Mouse (Mus musculus): ENCODE measurements around the gene Gak. TPM values are rescaled to one million over a fixed set of nuclear protein-coding genes. Genes with fewer than 3 reads are reported as not detected.

Gak gene
- polyA plus RNA-seq, 1 experiment from 2014 or later, result 29.4 TPM

- Histone ChIP-seq H3K4me1 (ENCODE audit: control insufficient read depth, insufficient read depth, low read length) (no peaks in the 10 kb centered on the region), H3K4me3 (ENCODE audit: low read depth, low read length) (no peak overlapping the region), H3K9ac (ENCODE audit: low read depth, low read length) (no peak overlapping the region), H3K27ac (ENCODE audit: low read depth, low read length) (no peak overlapping the region), H3K4me2 (no peak overlapping the region), H3K9me3 (replicated peaks; ENCODE audit: control insufficient read depth, low read length) (no peaks in the 10 kb centered on the region), H3K36me3 (ENCODE audit: control insufficient read depth, insufficient read depth, low read length) (no peaks in the 10 kb centered on the region), H3K27me3 (ENCODE audit: control insufficient read depth, insufficient read depth, low read length) (no peaks in the 10 kb centered on the region)
- WGBS (ENCODE audit: insufficient replicate concordance), result 75% methylated on average over 3 of the region's 3 CpGs
- no peak for ATAC-seq (replicated peaks; ENCODE audit: insufficient number of reproducible peaks, low FRiP score, low TSS enrichment)
These were observed 107.0 kb downstream of the Gak start for GRCm38 (mm10) chr5:108522597-108522996.

DNA sequence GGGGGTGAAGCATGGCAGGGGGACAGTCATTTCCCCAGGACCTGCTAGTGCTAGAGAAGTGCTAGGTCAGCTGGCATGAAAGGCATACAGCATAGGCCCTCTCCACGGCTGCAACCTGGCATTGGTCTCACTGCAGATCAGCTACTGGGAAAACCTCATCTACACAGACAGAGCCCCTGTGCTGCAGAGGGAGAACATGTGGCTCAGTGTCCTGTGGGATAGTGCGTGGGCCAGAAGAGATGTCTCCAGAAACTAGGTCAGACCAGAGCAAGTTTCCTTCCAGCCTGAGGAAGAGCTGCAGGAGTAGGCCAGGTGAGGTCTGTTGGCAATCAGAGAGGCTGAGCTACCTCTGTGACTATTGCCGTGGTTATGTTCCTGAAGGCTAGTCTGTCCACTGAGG is 107.7 kb downstream of the Gak start:
- H3K9ac ChIP-seq (ENCODE audit: low read depth, low read length), result no peak overlapping the region
- no peaks in the 10 kb centered on the region for H3K4me1 ChIP-seq (ENCODE audit: control insufficient read depth, insufficient read depth, low read length)
- H3K4me3 ChIP-seq (ENCODE audit: low read depth, low read length), result no peak overlapping the region
- ATAC-seq (replicated peaks; ENCODE audit: insufficient number of reproducible peaks, low FRiP score, low TSS enrichment), result no peak
- 65% methylated on average over 3 of the region's 3 CpGs for WGBS (ENCODE audit: insufficient replicate concordance)
- H3K27me3 ChIP-seq (ENCODE audit: control insufficient read depth, insufficient read depth, low read length), result no peaks in the 10 kb centered on the region
- H3K36me3 ChIP-seq (ENCODE audit: control insufficient read depth, insufficient read depth, low read length), result no peaks in the 10 kb centered on the region
- no peak overlapping the region for H3K27ac ChIP-seq (ENCODE audit: low read depth, low read length)
- H3K4me2 ChIP-seq, result no peak overlapping the region
- H3K9me3 ChIP-seq (replicated peaks; ENCODE audit: control insufficient read depth, low read length), result no peaks in the 10 kb centered on the region

- ATAC-seq (replicated peaks; ENCODE audit: insufficient number of reproducible peaks, low FRiP score, low TSS enrichment), result no peak
- Histone ChIP-seq H3K4me1 (ENCODE audit: control insufficient read depth, insufficient read depth, low read length) (no peaks in the 10 kb centered on the region), H3K27ac (ENCODE audit: low read depth, low read length) (no peak overlapping the region), H3K27me3 (ENCODE audit: control insufficient read depth, insufficient read depth, low read length) (no peaks in the 10 kb centered on the region), H3K9me3 (replicated peaks; ENCODE audit: control insufficient read depth, low read length) (no peaks in the 10 kb centered on the region), H3K9ac (ENCODE audit: low read depth, low read length) (no peak overlapping the region), H3K4me2 (no peak overlapping the region), H3K36me3 (ENCODE audit: control insufficient read depth, insufficient read depth, low read length) (no peaks in the 10 kb centered on the region), H3K4me3 (ENCODE audit: low read depth, low read length) (no peak overlapping the region)
- 64% methylated on average over 2 of the region's 2 CpGs for whole genome bisulfite sequencing (ENCODE audit: insufficient replicate concordance)
These were observed 108.5 kb downstream of the Gak start for GRCm38 (mm10) chr5:108521016-108521415.

DNA sequence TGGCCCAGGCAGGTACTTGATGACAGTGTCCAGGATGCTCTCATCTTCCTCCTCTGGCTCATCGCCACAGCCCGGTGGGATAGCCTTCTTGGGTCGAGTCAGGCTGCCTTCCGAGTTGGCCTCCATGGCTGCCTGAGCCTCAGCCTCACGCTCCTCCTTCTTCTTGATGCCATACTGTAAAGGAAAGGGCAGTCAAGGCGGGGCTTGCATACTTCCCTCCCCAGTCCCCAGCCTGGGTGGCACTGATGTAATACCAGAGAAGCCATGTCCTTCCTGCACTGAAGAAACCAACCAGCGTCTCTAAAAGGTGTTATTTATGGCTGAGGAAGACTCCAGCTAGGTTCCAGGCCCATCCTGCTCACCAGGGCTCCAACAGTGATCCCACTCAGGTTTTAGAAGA is 109.4 kb downstream of the Gak start:
- no peak overlapping the region for H3K4me2 ChIP-seq
- no peaks in the 10 kb centered on the region for H3K4me1 ChIP-seq (ENCODE audit: control insufficient read depth, insufficient read depth, low read length)
- H3K27me3 ChIP-seq (ENCODE audit: control insufficient read depth, insufficient read depth, low read length), result no peaks in the 10 kb centered on the region
- no peak overlapping the region for H3K9ac ChIP-seq (ENCODE audit: low read depth, low read length)
- no peak overlapping the region for H3K27ac ChIP-seq (ENCODE audit: low read depth, low read length)
- H3K9me3 ChIP-seq (replicated peaks; ENCODE audit: control insufficient read depth, low read length), result no peaks in the 10 kb centered on the region
- H3K4me3 ChIP-seq (ENCODE audit: low read depth, low read length), result no peak overlapping the region
- WGBS (ENCODE audit: insufficient replicate concordance), result 73% methylated on average over 7 of the region's 7 CpGs
- ATAC-seq (replicated peaks; ENCODE audit: insufficient number of reproducible peaks, low FRiP score, low TSS enrichment), result no peak
- no peaks in the 10 kb centered on the region for H3K36me3 ChIP-seq (ENCODE audit: control insufficient read depth, insufficient read depth, low read length)

Other genes with a start within 250 kb of the Gak start
- gene Pde6b, start 241.4 kb downstream of the Gak start, polyA plus RNA-seq (2014; fragmentation: Nextera tagmentation; extraction: Ambion mirVana), result 0.30 TPM in 1 of 2 replicates, not detected in the other
- gene Atp5k, start 195.3 kb downstream of the Gak start, polyA plus RNA-seq (2014; fragmentation: Nextera tagmentation; extraction: Ambion mirVana), result 756 and 781 TPM in 2 replicates
- 0.08 and 0.27 TPM in 2 replicates for gene Mfsd7a, start 180.9 kb downstream of the Gak start, polyA plus RNA-seq (2014; fragmentation: Nextera tagmentation; extraction: Ambion mirVana)
- gene Pcgf3, start 168.5 kb downstream of the Gak start, polyA plus RNA-seq (2014; fragmentation: Nextera tagmentation; extraction: Ambion mirVana), result 24.4 and 24.6 TPM in 2 replicates
- gene Cplx1, start 79.7 kb downstream of the Gak start, polyA plus RNA-seq (2014; fragmentation: Nextera tagmentation; extraction: Ambion mirVana), result 0.59 and 0.93 TPM in 2 replicates
- gene Tmem175, start within 50 bp of the Gak start, polyA plus RNA-seq (2014; fragmentation: Nextera tagmentation; extraction: Ambion mirVana), result 20.0 and 22.2 TPM in 2 replicates
- gene Idua, start 30.6 kb upstream of the Gak start, polyA plus RNA-seq (2014; fragmentation: Nextera tagmentation; extraction: Ambion mirVana), result 14.4 and 15.2 TPM in 2 replicates
- gene Dgkq, start 39.9 kb upstream of the Gak start, polyA plus RNA-seq (2014; fragmentation: Nextera tagmentation; extraction: Ambion mirVana), result 5.6 and 6.3 TPM in 2 replicates
- gene Slc26a1, start 45.8 kb upstream of the Gak start, polyA plus RNA-seq (2014; fragmentation: Nextera tagmentation; extraction: Ambion mirVana), result 0.70 and 1.2 TPM in 2 replicates
- 28.0 and 31.7 TPM in 2 replicates for gene Fgfrl1, start 62.6 kb upstream of the Gak start, polyA plus RNA-seq (2014; fragmentation: Nextera tagmentation; extraction: Ambion mirVana)
- gene Rnf212, start 145.2 kb upstream of the Gak start, polyA plus RNA-seq (2014; fragmentation: Nextera tagmentation; extraction: Ambion mirVana), result 2.9 and 4.1 TPM in 2 replicates
- not detected in 2 replicates for gene Tmed11, start 165.6 kb upstream of the Gak start, polyA plus RNA-seq (2014; fragmentation: Nextera tagmentation; extraction: Ambion mirVana)
- gene Vmn2r8, start 179.1 kb upstream of the Gak start, polyA plus RNA-seq (2014; fragmentation: Nextera tagmentation; extraction: Ambion mirVana), result not detected in 2 replicates
- not detected in 2 replicates for gene Vmn2r9, start 222.8 kb upstream of the Gak start, polyA plus RNA-seq (2014; fragmentation: Nextera tagmentation; extraction: Ambion mirVana)